Mouse (Mus musculus) right cerebral cortex, postnatal 25 days (tissue): ENCODE measurements at regions not wholly inside any gene's neighbourhood (a gene's known extent, or its start where the extent isn't known, plus 50 kb on each side); places are given as distances from the start of the nearest gene placed in this dataset.

ENCODE experiments used
- DNase-seq: peaks from one replicate; pipeline ENCODE4 v3.0.0; 2022

DNA sequence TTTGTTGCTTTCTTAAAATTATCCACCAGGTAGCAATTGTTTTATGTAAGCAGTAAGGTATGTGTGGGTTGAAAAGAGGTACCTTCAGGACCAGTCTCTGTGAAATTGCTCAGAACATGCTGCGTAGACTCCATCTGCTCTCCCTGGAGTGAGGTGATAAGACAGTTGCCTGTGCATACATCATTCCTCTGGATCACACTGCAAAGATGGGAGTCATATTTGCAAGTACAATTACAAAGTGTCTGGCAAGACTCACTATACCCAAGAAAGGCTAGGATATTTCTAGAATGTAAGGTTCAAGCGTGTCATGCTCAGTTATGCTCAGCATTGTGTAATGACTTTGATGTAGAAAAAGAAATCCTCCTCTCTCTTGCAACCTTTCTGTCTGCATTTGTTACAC lies 1283.5 kb upstream of the Slc10a2 start:
- no peak for DNase-seq

DNA sequence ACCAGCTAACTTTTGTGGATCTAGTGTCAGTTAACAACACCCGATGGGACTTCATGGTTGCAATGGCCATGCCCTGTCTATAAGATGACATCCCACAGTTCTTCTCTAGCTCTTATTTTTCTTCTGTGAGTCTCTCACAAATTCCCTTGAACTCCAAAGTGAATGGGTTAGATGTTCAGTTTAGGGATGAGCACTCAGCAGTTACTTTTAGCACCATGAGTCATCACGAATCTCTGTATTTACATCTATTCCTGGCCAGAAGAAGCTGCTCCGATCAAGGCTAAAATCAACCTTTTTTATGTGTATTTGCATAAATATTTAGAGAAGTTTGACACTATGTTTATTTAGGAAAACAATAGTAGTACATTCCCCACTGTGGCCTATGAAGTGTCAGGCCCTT lies 1269.6 kb upstream of the Slc10a2 start:
- DNase-seq, result no peak

DNA sequence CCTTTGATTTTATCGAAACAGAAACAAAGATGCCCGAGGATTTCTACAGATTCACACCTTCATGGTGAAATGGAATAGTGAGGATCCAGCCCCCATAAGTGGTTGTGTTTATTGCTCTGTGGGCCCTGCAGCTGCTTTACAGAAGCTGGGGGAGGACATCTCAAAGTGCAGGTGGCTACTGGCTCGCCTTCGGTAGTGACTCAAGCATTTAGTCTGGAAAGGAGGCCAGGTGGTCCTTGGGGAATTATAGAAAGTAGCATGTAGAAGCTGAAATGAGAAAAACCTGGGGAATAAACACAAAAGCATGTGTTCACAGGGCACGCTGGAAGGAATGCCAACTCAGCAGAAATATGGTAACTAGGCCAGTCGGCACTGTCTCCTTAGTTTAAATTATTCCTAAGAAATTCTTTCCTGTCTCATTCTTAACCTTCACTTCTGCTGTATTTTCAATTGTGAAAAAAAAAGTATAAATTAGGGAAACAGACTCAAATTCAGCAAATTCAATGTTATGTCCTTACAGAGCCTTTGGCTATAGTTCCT lies 1256.3 kb upstream of the Slc10a2 start:
- DNase-seq, result peak; percentile 22

DNA sequence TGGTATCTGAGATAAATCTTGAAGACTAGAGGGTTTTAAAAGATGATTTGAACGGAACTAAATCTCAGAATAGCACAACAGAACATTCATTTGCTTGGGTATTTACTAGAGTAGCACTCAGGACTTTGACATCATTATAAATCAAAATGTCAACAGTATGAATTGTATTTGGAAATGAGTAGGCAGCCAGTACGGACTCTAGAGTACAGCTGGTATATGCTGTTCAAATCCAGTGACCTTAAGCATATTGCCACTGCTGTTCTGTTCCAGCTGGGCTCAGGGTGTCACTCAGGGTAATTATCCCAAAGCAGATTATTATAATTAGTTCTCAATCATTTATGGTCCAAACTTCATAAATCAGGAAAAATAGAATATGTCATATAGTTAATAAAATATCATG lies 1252.7 kb upstream of the Slc10a2 start:
- no peak for DNase-seq

DNA sequence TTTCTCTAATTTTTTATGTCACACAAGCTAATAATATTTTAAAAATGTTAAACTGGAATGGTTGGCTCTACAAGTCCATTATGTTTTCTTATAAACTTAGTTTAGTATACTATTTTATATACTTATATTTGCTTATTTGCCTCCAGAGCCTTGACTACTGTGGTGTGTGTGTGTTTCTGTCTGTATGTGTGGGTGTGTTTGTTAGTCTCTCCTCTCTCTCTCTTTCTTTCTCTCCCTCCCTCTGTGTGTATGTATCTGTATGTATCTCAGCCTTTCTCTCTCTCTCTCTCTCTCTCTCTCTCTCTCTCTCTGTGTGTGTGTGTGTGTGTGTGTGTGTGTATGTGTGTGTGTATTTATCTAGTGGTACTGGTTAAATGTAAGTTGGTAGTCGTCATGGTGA lies 1245.3 kb upstream of the Slc10a2 start:
- DNase-seq, result no peak

DNA sequence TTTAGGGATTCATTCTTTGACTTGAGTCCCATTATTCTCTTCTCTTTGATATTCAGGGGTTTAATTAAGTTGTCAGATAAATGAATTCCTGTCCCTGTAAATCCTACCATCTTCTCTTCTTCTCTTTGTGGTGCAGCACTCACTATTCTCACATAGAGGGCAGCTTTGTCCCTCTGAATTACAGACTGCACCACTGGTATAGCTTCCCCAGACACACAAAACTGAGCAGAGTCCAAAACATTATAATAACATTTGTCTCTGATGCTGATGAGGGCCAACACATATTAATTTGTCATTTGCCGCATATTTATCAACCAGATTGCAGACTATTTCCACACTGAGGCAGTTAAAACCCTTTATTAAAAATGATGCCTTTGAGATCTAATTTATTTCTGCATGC lies 1244.9 kb upstream of the Slc10a2 start:
- no peak for DNase-seq

DNA sequence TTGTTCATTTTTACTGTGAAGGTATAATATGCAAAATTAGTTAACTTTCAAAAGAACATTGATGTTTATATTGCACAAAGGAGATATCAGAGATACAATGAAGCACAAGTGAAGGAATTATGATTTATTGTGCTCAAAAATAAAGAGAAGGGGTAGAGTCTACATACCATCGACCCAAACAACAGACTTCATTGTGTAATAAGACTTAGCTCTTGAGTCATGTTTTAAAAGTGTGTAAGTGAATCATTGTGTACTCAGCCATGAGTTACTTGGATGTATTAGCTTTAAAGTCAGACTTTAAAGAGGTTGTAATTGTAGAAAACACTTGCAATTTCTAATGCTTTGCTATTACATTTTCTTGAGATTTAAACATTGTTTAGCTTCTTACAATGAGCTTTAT lies 1240.6 kb upstream of the Slc10a2 start:
- DNase-seq, result no peak

DNA sequence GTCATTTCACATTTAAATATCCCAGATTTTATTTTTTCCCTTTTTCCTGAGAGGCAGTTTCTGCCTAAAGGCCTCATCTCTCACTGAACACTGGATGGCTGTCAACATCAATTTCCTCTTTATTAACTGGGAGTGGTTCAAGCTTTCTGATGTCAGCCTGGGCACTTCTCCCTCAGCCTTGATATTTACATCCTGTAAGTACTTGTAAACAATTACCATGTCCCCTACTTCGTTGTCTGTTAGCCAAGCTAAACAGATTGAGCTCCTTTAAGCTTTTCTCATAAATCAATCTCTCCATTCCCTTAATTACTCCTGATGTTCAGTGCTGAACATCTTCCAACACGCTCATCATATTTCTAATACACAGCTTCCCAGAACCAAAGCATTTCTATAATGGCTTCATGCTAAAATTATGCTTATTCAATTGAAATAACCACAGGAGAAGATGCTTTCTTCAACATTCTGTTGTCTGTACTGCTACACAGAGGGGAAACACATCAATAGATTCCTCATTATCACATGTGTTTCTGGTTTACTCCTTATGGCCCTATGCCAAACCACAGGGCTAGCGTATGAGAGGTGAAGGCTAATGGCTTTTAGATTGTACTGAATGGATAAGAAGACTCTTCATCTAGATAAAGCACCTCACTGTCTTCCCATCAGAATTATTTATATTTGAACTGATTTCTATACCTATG lies 1235.2 kb upstream of the Slc10a2 start:
- no peak for DNase-seq

DNA sequence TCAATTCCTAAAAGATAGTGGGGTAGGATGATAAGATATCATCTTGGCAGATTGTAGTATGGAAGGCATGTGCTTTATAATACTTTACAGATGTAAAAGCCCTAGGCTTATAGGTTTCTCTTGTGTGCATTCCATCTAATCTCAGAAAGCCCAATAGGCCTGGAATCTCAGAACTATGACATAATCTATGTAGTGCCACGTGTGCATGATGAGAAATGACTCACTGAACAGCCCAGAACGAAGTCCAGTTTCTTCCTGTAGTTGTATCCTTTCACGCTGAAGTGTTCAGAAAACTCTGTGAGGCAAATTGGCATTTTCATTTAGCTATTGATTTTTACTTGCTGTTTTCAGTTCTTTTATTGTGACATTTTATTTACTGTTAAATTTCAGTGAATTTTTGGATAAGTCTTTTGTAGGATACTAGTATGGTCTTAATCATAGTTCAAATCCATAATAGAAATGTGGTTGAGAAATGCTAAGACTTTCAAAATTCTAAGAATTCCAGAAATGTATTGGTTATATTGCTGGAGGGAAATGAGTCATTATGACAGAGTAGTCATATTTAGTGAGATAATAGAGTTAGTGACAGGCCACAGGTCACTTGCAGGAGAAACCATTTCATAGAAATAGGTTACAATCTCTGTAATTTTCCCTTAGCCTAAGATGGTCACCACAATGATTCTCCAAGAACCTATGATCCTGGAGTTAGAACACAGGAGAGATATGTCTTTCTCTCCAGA lies 1229.3 kb upstream of the Slc10a2 start:
- DNase-seq, result no peak

DNA sequence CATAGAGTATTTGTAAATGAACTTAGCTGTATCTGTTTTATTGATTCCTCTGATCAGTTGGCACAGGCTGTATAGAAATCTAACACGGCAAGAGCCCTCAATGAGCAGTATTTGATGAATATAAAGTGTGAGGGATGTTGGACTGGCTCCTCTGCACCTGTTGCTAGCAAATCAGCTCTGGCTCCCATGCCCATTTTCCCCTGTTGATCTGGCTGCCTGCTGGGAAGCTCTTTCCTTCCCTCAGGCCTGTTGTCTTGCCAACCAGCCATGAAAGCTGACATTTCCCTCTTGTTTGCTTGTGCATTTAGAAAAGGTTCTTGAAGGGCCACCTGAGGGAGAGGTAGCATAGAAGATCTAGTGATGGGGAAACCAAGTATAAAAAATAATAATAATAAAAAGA lies 1216.2 kb upstream of the Slc10a2 start:
- no peak for DNase-seq

DNA sequence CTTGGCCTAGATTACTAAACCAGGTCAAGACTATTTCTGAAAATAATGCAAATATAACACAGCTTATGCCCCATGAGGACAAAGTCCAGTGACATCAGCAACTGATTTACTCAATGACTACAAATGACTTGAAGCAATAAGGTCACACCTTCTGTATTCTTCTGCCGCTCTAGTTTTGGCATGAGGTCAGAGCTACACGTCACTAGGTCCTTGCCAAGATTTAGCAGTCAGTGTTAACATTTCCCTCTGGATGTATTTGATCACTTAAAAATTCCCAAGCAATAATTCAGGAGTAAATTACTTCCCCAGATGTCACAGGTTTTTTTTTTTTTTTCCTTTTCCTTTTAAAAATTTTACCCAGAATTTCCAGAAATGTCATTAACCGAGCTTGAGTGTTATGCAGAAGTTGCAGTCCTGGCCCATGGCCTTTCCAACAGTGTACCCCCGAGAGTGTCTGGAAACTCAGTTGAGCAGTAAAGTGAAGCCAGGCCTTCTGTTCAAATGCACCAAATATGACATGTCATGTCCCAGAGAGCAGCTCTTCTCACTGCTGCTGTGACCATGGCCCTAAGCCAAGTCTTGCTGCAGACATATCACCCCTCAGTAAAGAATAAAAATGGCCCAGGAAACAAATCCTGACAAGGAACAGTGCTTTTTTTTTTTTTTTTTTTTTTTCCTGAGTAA lies 1210.2 kb upstream of the Slc10a2 start:
- no peak for DNase-seq

DNA sequence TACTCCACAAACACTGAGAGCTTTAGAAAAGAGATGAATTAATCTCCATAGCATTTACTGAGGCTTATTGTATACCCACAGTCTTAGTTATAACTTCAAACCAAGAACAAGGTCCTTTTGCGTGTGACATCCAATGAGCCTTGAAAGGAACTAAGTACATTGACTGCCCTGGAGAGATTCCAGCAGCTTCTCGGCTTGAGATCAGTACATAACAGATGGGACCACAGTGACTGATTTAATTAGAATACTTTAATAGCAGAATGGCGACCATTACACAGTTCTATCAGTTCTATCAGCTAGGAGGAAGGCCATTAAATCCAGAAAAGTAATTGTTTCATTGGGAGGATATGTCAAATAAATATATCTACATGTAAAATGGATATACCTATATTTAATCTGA lies 1183.7 kb upstream of the Slc10a2 start:
- DNase-seq, result no peak

DNA sequence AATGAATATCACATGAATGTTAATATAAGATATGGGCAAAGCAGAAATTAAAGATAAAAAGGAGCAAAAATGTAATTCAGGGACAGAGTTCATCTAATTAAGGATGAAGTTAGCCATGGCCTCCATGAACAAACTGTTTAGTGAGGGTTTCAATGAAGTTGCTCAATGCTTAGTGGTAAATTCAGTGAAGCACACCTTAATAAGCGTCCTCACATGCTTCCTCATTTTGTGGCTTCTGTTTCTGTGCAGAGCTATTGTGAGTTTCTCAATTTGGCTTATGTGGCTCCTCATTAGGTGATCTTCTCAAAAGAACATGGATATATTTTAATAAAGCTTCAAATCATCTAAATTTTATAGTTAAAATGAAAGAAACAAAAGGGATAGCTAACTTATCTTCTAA lies 1174.8 kb upstream of the Slc10a2 start:
- no peak for DNase-seq
